Mouse (Mus musculus) lung, adult 2 months (tissue): ENCODE measurements at regions not wholly inside any gene's neighbourhood (a gene's known extent, or its start where the extent isn't known, plus 50 kb on each side); places are given as distances from the start of the nearest gene placed in this dataset.

Experiments
- DNase-seq: peaks from one replicate; pipeline ENCODE4 v3.0.0; 2022
- H3K4me1 ChIP-seq: fragments of 200-500 bp; 2 replicates; pipeline ENCODE4 v1.6.1; 2011; ENCODE audit warnings: low read length; ENCODE audit not compliant: control insufficient read depth, insufficient read depth
- H3K4me3 ChIP-seq: fragments of 200-500 bp; replicated peaks from 2 replicates; pipeline ENCODE3; 2011; ENCODE audit warnings: low read depth, mild to moderate bottlenecking, control low read depth, low read length; ENCODE audit errors: extremely low read depth
- CTCF ChIP-seq: fragments of 200-500 bp; IDR thresholded peaks from 2 replicates; pipeline ENCODE4 v1.5.1; 2011; ENCODE audit warnings: mild to moderate bottlenecking, low read length, control low read depth; ENCODE audit not compliant: insufficient read depth
- POLR2A ChIP-seq: fragments of 200-500 bp; IDR thresholded peaks from 2 replicates; pipeline ENCODE4 v1.6.1; 2011; ENCODE audit warnings: low read depth, mild to moderate bottlenecking, control low read depth, low read length, borderline replicate concordance; ENCODE audit errors: extremely low read depth
- WGBS: fragments of 180-500 bp; shearing (Covaris S2); methylation state at CpG from one replicate; pipeline ENCODE4 v1.1.7; 2018; 5-methylcytosine and 5-hydroxymethylcytosine counted together

DNA sequence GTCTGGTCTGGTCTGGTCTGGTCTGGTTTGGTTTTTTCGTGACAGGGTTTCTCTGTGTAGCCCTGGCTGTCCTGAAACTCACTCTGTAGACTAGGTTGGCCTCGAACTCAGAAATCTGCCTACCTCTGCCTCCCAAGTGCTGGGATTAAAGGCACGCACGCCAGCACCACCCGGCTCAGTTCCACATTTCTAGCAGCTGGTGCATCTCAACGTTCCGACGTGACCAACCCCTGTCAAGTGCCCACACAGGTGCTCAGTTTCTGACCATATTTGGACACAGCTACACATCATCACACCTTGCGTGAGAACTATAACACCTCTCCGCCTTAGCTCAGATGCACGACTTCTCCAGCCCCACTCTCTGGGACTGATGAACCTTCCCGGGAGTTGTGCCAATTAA, 304.4 kb downstream of the Lrig3 start:
- H3K4me1 ChIP-seq: no peaks in the 10 kb centered on the region
- no peak for DNase-seq
- no peak overlapping the region for H3K4me3 ChIP-seq
- TF ChIP-seq CTCF (no peak), POLR2A (no peak)
- WGBS: 88% methylated on average over 12 of the region's 12 CpGs

DNA sequence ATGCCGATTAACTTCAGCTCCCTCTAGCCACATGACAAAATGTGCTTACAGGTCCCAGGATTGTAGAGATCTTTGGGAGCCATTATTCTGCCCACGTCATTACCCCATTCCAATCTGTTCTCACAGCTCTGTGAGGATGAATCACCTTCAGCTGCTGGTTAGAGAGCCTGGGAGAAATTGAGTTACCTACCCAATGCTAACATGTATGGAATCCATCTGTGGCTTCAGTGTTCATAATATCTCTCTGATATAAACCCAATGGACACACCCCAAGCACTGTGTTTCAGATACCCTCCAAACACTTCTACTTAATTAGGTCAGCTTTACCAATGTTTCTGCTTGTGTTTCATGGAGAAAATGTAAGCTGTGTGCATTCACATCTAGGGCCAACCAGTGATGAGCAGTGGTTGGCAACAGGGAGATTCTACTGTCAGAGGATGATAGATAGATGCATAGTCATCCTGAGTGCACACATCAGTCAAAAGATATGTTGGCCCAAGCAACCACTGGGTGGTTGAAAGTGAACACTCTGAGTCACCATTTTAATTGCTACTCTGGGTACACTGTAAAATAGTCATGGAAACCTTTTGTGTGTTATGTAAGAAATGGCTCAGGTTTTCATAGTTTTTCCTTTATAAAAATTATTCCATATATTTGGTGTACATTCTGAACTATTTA, 301.5 kb downstream of the Lrig3 start:
- 84% methylated on average over 2 of the region's 2 CpGs for WGBS
- no peak for TF ChIP-seq POLR2A
- no peak for TF ChIP-seq CTCF
- Histone ChIP-seq H3K4me1 (no peaks in the 10 kb centered on the region), H3K4me3 (no peak overlapping the region)
- no peak for DNase-seq

- no peaks in the 10 kb centered on the region for H3K4me1 ChIP-seq
- H3K4me3 ChIP-seq: no peak overlapping the region
- WGBS: 73% methylated on average over 8 of the region's 8 CpGs
- no peak for DNase-seq
- TF ChIP-seq POLR2A (no peak), CTCF (no peak)
Observed at GRCm38 (mm10) chr10:126257171-126257570, 291.2 kb downstream of the Lrig3 start.

DNA sequence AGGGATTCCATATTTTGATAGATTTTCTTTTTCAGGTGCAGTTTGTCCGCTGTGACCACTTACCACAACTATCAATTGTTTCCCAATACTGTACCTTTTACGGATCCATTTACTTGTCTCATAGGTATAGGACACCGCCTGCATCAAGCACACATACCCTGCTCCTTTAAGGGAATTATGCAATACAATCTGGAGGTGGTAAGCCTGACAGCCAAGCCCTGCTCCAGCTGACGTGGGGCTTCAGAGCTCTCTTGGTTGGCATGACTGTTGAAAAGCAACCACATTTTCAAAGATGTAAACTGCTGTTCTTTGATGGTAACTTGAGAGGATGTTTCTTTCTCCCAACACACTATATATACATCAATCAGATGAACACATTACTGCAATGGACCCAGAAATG, 288.2 kb downstream of the Lrig3 start:
- 88% methylated on average over 4 of the region's 4 CpGs for WGBS
- H3K4me3 ChIP-seq: no peak overlapping the region
- no peak for TF ChIP-seq POLR2A
- TF ChIP-seq CTCF: no peak
- no peak for DNase-seq
- no peaks in the 10 kb centered on the region for H3K4me1 ChIP-seq

DNA sequence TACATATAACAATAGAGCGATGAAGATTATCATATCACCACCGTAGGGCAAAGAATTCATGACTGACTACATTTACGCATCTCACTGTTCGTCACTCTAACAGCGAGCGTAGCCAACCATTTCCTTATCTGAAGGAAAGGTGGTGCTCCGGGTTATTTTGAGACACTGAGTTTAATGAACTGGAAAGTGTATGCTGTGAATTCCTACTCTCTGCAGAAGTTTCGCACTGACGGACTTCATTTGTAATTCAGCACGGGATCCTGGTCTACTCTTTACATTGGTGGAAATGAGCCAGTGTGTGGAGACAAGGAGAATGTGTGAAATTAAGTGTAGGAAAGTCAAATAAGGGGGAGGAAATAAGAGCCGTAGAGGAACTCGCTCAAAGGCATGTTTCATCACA, 283.2 kb downstream of the Lrig3 start:
- TF ChIP-seq POLR2A: no peak
- no peak for TF ChIP-seq CTCF
- no peak for DNase-seq
- WGBS: 84% methylated on average over 12 of the region's 12 CpGs
- Histone ChIP-seq H3K4me1 (no peaks in the 10 kb centered on the region), H3K4me3 (no peak overlapping the region)

GRCm38 (mm10) chr10:126243051-126243450, 277.1 kb downstream of the Lrig3 start:
- H3K4me1 ChIP-seq: no peaks in the 10 kb centered on the region
- DNase-seq: no peak
- WGBS: 94% methylated on average over 7 of the region's 7 CpGs
- no peak overlapping the region for H3K4me3 ChIP-seq
- TF ChIP-seq CTCF (no peak), POLR2A (no peak)

DNA sequence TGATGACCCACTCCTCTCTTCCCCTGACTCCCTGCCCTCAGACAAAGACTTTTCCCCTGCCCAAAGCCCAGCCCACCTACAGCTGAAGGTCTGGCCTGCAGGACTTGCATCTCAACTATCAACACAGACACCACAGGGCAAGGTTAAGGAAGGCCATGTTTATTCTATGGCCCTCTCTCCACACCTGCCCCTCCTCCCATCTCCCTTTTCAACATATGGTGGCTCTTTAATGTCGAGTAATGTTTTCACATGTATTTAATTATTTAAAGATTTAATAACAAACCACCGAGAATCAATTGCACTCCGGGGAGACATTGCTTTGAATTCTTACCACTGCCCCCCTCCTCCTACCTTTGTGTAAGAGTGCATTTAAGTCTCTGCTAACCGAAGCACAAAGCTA, 273.6 kb downstream of the Lrig3 start:
- 53% methylated on average over 4 of the region's 4 CpGs for WGBS
- no peak for DNase-seq

More for the DNA sequence above, 273.6 kb downstream of the Lrig3 start:
- Histone ChIP-seq H3K4me3 (no peak overlapping the region), H3K4me1 (no peaks in the 10 kb centered on the region)
- no peak for TF ChIP-seq CTCF
- TF ChIP-seq POLR2A: no peak
